Mouse (Mus musculus) liver, embryonic 12.5 days (tissue): ENCODE data around the gene P3h4. TPM values are rescaled to one million over a fixed set of nuclear protein-coding genes. Genes with fewer than 3 reads are reported as not detected.

Experiments used
- ATAC-seq: fragments of 200-750 bp; cut with Nextera tagmentation; 2 replicates; pipeline ENCODE4 v1.8.0; 2017; ENCODE audit warnings: moderate number of reproducible peaks, mild to moderate bottlenecking, moderate library complexity
- H3K27ac ChIP-seq: fragments of 300-500 bp; sonication (generic); 2 replicates; pipeline ENCODE4 v1.5.1; 2016; ENCODE audit warnings: mild to moderate bottlenecking
- H3K27me3 ChIP-seq: fragments of 300-500 bp; sonication (generic); replicated peaks from 2 replicates; pipeline ENCODE4 v1.6.1; 2016; ENCODE audit warnings: mild to moderate bottlenecking, moderate library complexity
- H3K36me3 ChIP-seq: fragments of 300-500 bp; sonication (generic); 2 replicates; pipeline ENCODE4 v1.6.1; 2016; ENCODE audit warnings: mild to moderate bottlenecking, moderate library complexity
- H3K4me1 ChIP-seq: fragments of 300-500 bp; sonication (generic); 2 replicates; pipeline ENCODE4 v1.6.1; 2016
- H3K4me2 ChIP-seq: fragments of 300-500 bp; sonication (generic); 2 replicates; pipeline ENCODE4 v1.6.1; 2016; ENCODE audit warnings: mild to moderate bottlenecking, moderate library complexity
- H3K4me3 ChIP-seq: fragments of 300-500 bp; sonication (generic); 2 replicates; pipeline ENCODE4 v1.5.1; 2016; ENCODE audit warnings: mild to moderate bottlenecking, moderate library complexity
- H3K9ac ChIP-seq: fragments of 300-500 bp; sonication (generic); 2 replicates; pipeline ENCODE4 v1.6.1; 2016; ENCODE audit warnings: mild to moderate bottlenecking, moderate library complexity
- H3K9me3 ChIP-seq: fragments of 300-500 bp; sonication (generic); replicated peaks from 2 replicates; pipeline ENCODE4 v1.6.1; 2016; ENCODE audit warnings: mild to moderate bottlenecking, moderate library complexity
- WGBS: fragments of 180-500 bp; shearing (Covaris S2); methylation state at CpG from one replicate; pipeline ENCODE4 v1.1.7; 2016; ENCODE audit not compliant: insufficient replicate concordance; 5-methylcytosine and 5-hydroxymethylcytosine counted together
- polyA plus RNA-seq: library from polyadenylated mRNA; unstranded; fragments of >200 nt; fragmentation: Nextera tagmentation; extraction: Ambion mirVana; gene quantifications from 2 replicates; pipeline ENCODE4 v1.2.1, GENCODE M21; 2016

Gene P3h4
- 11.0 and 11.2 TPM in 2 replicates for polyA plus RNA-seq

- Histone ChIP-seq H3K4me1 (peaks cover 34% of the 10 kb centered on the region), H3K36me3 (no peaks in the 10 kb centered on the region), H3K4me2 (peak within 1 kb of the TSS; percentile 78), H3K27ac (peak within 1 kb of the TSS; percentile 68), H3K4me3 (peak within 1 kb of the TSS; percentile 60), H3K9me3 (no peaks in the 10 kb centered on the region), H3K9ac (peak within 1 kb of the TSS; percentile 49), H3K27me3 (peaks cover 63% of the 10 kb centered on the region)
- 5% methylated on average over 92 of the region's 93 CpGs for WGBS
- ATAC-seq: peak; percentile 72
These were observed at the start of gene P3h4 for GRCm38 (mm10) chr11:100414021-100414913. Gene P3h4 (minus strand): TSS chr11:100414836.

GRCm38 (mm10) chr11:100462699-100463098 lies 48.1 kb upstream of the P3h4 start:
- Histone ChIP-seq H3K36me3 (peaks cover 53% of the 10 kb centered on the region), H3K4me2 (no peak overlapping the region), H3K4me1 (peaks cover 24% of the 10 kb centered on the region), H3K9me3 (no peaks in the 10 kb centered on the region), H3K27me3 (no peaks in the 10 kb centered on the region), H3K9ac (no peak overlapping the region), H3K4me3 (no peak overlapping the region), H3K27ac (no peak overlapping the region)
- no peak for ATAC-seq
- 89% methylated on average over 10 of the region's 10 CpGs for WGBS

- Histone ChIP-seq H3K4me1 (no peaks in the 10 kb centered on the region), H3K9me3 (no peaks in the 10 kb centered on the region), H3K36me3 (peaks cover 43% of the 10 kb centered on the region), H3K27ac (no peak overlapping the region), H3K4me3 (no peak overlapping the region), H3K9ac (no peak overlapping the region), H3K4me2 (no peak overlapping the region), H3K27me3 (no peaks in the 10 kb centered on the region)
- no peak for ATAC-seq
- WGBS: 78% methylated on average over 5 of the region's 5 CpGs
These were observed 43.1 kb upstream of the P3h4 start for GRCm38 (mm10) chr11:100457711-100458110.

- Histone ChIP-seq H3K36me3 (peaks cover 38% of the 10 kb centered on the region), H3K9ac (no peak overlapping the region), H3K27me3 (no peaks in the 10 kb centered on the region), H3K27ac (no peak overlapping the region), H3K4me3 (no peak overlapping the region), H3K9me3 (no peaks in the 10 kb centered on the region), H3K4me1 (no peaks in the 10 kb centered on the region), H3K4me2 (no peak overlapping the region)
- ATAC-seq: no peak
- WGBS: 75% methylated on average over 4 of the region's 4 CpGs
These were observed 42.6 kb upstream of the P3h4 start for GRCm38 (mm10) chr11:100457247-100457646.

GRCm38 (mm10) chr11:100442625-100443024 lies 28.0 kb upstream of the P3h4 start:
- no peak for ATAC-seq
- H3K9me3 ChIP-seq: no peaks in the 10 kb centered on the region
- no peak overlapping the region for H3K27ac ChIP-seq
- H3K9ac ChIP-seq: no peak overlapping the region
- H3K4me1 ChIP-seq: peaks cover 29% of the 10 kb centered on the region
- whole genome bisulfite sequencing: 76% methylated on average over 6 of the region's 6 CpGs
- no peak overlapping the region for H3K4me3 ChIP-seq
- H3K36me3 ChIP-seq: peaks cover 2% of the 10 kb centered on the region
- H3K27me3 ChIP-seq: no peaks in the 10 kb centered on the region
- no peak overlapping the region for H3K4me2 ChIP-seq

GRCm38 (mm10) chr11:100441797-100442196 lies 27.2 kb upstream of the P3h4 start, which contains the start of the genes Nt5c3b and Klhl10:
Gene Nt5c3b (minus strand): TSS chr11:100441808.
Gene Klhl10 (plus strand): TSS chr11:100441917.
- WGBS: 76% methylated on average over 8 of the region's 8 CpGs
- Histone ChIP-seq H3K4me2 (peak within 1 kb of the TSS; percentile 98), H3K36me3 (peaks cover 8% of the 10 kb centered on the region), H3K9me3 (no peaks in the 10 kb centered on the region), H3K27ac (peak within 1 kb of the TSS; percentile 57), H3K4me1 (peaks cover 29% of the 10 kb centered on the region), H3K9ac (peak within 1 kb of the TSS; percentile 85), H3K27me3 (no peaks in the 10 kb centered on the region), H3K4me3 (peak within 1 kb of the TSS; percentile 75)
- ATAC-seq: no peak

- no peaks in the 10 kb centered on the region for H3K27me3 ChIP-seq
- peak overlapping the region; percentile 85 for H3K9ac ChIP-seq
- H3K4me3 ChIP-seq: peak overlapping the region; percentile 75
- peaks cover 29% of the 10 kb centered on the region for H3K4me1 ChIP-seq
- H3K4me2 ChIP-seq: peak overlapping the region; percentile 98
- ATAC-seq: peak; percentile 93
- peaks cover 17% of the 10 kb centered on the region for H3K36me3 ChIP-seq
- no peaks in the 10 kb centered on the region for H3K9me3 ChIP-seq
- WGBS: 4% methylated on average over 52 of the region's 52 CpGs
- H3K27ac ChIP-seq: peak overlapping the region; percentile 57
These were observed 26.3 kb upstream of the P3h4 start for GRCm38 (mm10) chr11:100440691-100441522.

- no peak for ATAC-seq
- Histone ChIP-seq H3K27me3 (no peaks in the 10 kb centered on the region), H3K4me2 (no peak overlapping the region), H3K27ac (no peak overlapping the region), H3K9ac (no peak overlapping the region), H3K4me3 (no peak overlapping the region), H3K9me3 (no peaks in the 10 kb centered on the region), H3K36me3 (peaks cover 33% of the 10 kb centered on the region), H3K4me1 (peaks cover 29% of the 10 kb centered on the region)
- WGBS: 71% methylated on average over 1 of the region's 1 CpGs
These were observed 23.3 kb upstream of the P3h4 start for GRCm38 (mm10) chr11:100437901-100438300.

GRCm38 (mm10) chr11:100435678-100436246 lies 21.1 kb upstream of the P3h4 start:
- no peak for ATAC-seq
- no peak overlapping the region for H3K4me3 ChIP-seq
- peaks cover 21% of the 10 kb centered on the region for H3K4me1 ChIP-seq
- no peaks in the 10 kb centered on the region for H3K9me3 ChIP-seq
- no peaks in the 10 kb centered on the region for H3K27me3 ChIP-seq
- peaks cover 40% of the 10 kb centered on the region for H3K36me3 ChIP-seq
- H3K9ac ChIP-seq: no peak overlapping the region
- H3K4me2 ChIP-seq: no peak overlapping the region
- WGBS: 78% methylated on average over 9 of the region's 9 CpGs
- no peak overlapping the region for H3K27ac ChIP-seq

GRCm38 (mm10) chr11:100432002-100432401 lies 17.4 kb upstream of the P3h4 start:
- 69% methylated on average over 5 of the region's 5 CpGs for WGBS
- no peak overlapping the region for H3K4me2 ChIP-seq
- H3K27ac ChIP-seq: no peak overlapping the region
- H3K27me3 ChIP-seq: no peaks in the 10 kb centered on the region
- H3K4me1 ChIP-seq: peaks cover 5% of the 10 kb centered on the region; the same call in 1 of the 2 replicates
- H3K9ac ChIP-seq: no peak overlapping the region
- H3K4me3 ChIP-seq: no peak overlapping the region
- ATAC-seq: no peak
- peaks cover 44% of the 10 kb centered on the region for H3K36me3 ChIP-seq
- no peaks in the 10 kb centered on the region for H3K9me3 ChIP-seq

- peaks cover 26% of the 10 kb centered on the region for H3K36me3 ChIP-seq
- H3K9ac ChIP-seq: no peak overlapping the region
- no peaks in the 10 kb centered on the region for H3K27me3 ChIP-seq
- WGBS: 86% methylated on average over 7 of the region's 7 CpGs
- H3K4me3 ChIP-seq: no peak overlapping the region
- no peak overlapping the region for H3K27ac ChIP-seq
- ATAC-seq: no peak
- H3K4me1 ChIP-seq: peaks cover 18% of the 10 kb centered on the region
- H3K4me2 ChIP-seq: no peak overlapping the region
- no peaks in the 10 kb centered on the region for H3K9me3 ChIP-seq
These were observed 15.4 kb upstream of the P3h4 start for GRCm38 (mm10) chr11:100430052-100430451.
